Mouse (Mus musculus): ENCODE data around the gene Olfr788. TPM values are rescaled to one million over a fixed set of nuclear protein-coding genes. Genes with fewer than 3 reads are reported as not detected.

Olfr788 gene
- total RNA-seq (2021) = not detected
- long read RNA-seq, experiment 1 = 0 reads
- long read RNA-seq, experiment 2 = 0 reads

- DNase-seq = no peak
Measured at GRCm38 (mm10) chr10:129470698-129471097, at the start of gene Olfr788. TSS of gene Olfr788 (plus strand) at chr10:129470998.

GRCm38 (mm10) chr10:129427006-129427405 is 43.8 kb upstream of the Olfr788 start, which contains the start of gene Olfr786:
TSS of gene Olfr786 (plus strand) at chr10:129427306.
- no peak for DNase-seq

GRCm38 (mm10) chr10:129461562-129461961 is 9.2 kb upstream of the Olfr788 start, which contains the start of gene Olfr787:
TSS of gene Olfr787 (plus strand) at chr10:129461862.
- DNase-seq = no peak

GRCm38 (mm10) chr10:129473256-129473655 is 2.5 kb downstream of the Olfr788 start:
- no peak for DNase-seq

GRCm38 (mm10) chr10:129473723-129474122 is 2.9 kb downstream of the Olfr788 start:
- no peak for DNase-seq

GRCm38 (mm10) chr10:129484452-129484851 is 13.7 kb downstream of the Olfr788 start, which contains the start of gene Olfr789:
TSS of gene Olfr789 (plus strand) at chr10:129484752.
- no peak for DNase-seq

GRCm38 (mm10) chr10:129490101-129490500 is 19.3 kb downstream of the Olfr788 start:
- DNase-seq = no peak

GRCm38 (mm10) chr10:129498192-129498591 is 27.4 kb downstream of the Olfr788 start, which contains the start of gene Olfr790:
TSS of gene Olfr790 (plus strand) at chr10:129498492.
- DNase-seq = no peak

- no peak for DNase-seq
Measured at GRCm38 (mm10) chr10:129521492-129521891, 50.7 kb downstream of the Olfr788 start, which contains the start of gene Olfr791. TSS of gene Olfr791 (plus strand) at chr10:129521792.

Other genes with a start within 250 kb of the Olfr788 start
- gene Olfr774, start 234.8 kb upstream of the Olfr788 start, total RNA-seq (2021) = not detected
- gene Olfr775, start 222.6 kb upstream of the Olfr788 start, total RNA-seq (2021) = not detected
- gene Olfr776, start 211.9 kb upstream of the Olfr788 start, total RNA-seq (2021) = not detected
- not detected for gene Olfr777, start 199.5 kb upstream of the Olfr788 start, total RNA-seq (2021)
- not detected for gene Olfr780, start 152.9 kb upstream of the Olfr788 start, total RNA-seq (2021)
- gene Olfr781, start 142.1 kb upstream of the Olfr788 start, total RNA-seq (2021) = not detected
- gene Olfr782, start 122.1 kb upstream of the Olfr788 start, total RNA-seq (2021) = not detected
- gene Olfr784, start 86.9 kb upstream of the Olfr788 start, total RNA-seq (2021) = under 1 TPM in 1 of 2 experiments, not detected in 1; 0.09 TPM
- not detected for gene Olfr785, start 65.6 kb upstream of the Olfr788 start, total RNA-seq (2021)
- not detected for gene Olfr786, start 43.7 kb upstream of the Olfr788 start, total RNA-seq (2021)
- not detected for gene Olfr787, start 9.1 kb upstream of the Olfr788 start, total RNA-seq (2021)
- not detected for gene Olfr789, start 13.8 kb downstream of the Olfr788 start, total RNA-seq (2021)
- gene Olfr790, start 27.5 kb downstream of the Olfr788 start, total RNA-seq (2021) = not detected
- gene Olfr791, start 50.8 kb downstream of the Olfr788 start, total RNA-seq (2021) = not detected
- gene Olfr792, start 68.2 kb downstream of the Olfr788 start, total RNA-seq (2021) = not detected
- gene Olfr794, start 96.7 kb downstream of the Olfr788 start, total RNA-seq (2021) = not detected
- gene Olfr796, start 141.6 kb downstream of the Olfr788 start, total RNA-seq (2021) = not detected
- not detected for gene Olfr798, start 156.9 kb downstream of the Olfr788 start, total RNA-seq (2021)
- not detected for gene Olfr799, start 166.5 kb downstream of the Olfr788 start, total RNA-seq (2021)
- not detected for gene Olfr800, start 186.7 kb downstream of the Olfr788 start, total RNA-seq (2021)
- gene Olfr801, start 202.9 kb downstream of the Olfr788 start, total RNA-seq (2021) = not detected
- gene Olfr802, start 217.2 kb downstream of the Olfr788 start, total RNA-seq (2021) = not detected
- gene Olfr803, start 223.3 kb downstream of the Olfr788 start, total RNA-seq (2021) = not detected
- not detected for gene Olfr804, start 232.2 kb downstream of the Olfr788 start, total RNA-seq (2021)

Data from adrenal gland, postnatal 10 days (tissue).